Mouse (Mus musculus): ENCODE data around the gene Jazf1. TPM values are rescaled to one million over a fixed set of nuclear protein-coding genes. Genes with fewer than 3 reads are reported as not detected.
A peak's percentile ranks its signal among the peaks of the same experiment; 100 is the strongest.

Jazf1 gene
- polyA plus RNA-seq, 1 experiment: 20.6 TPM

DNA sequence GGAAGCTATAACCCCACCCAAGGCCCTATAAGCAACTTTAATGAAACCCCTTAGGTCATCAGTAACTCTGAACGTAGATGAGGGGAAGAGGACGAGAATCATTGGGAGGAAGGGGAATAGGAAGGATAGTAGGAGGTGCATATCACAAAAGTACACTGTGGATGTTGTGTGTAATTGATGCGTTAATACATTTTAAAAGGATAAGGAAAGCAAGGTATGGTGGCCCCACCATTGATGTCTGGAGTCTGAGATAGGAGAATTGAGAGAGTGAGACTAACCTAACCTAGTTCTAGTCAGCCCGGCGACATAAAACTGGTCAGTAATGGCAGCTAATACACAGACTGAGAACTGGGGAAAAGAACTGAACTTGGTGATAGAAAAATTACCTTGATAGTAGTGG is 315.6 kb downstream of the Jazf1 start:
- no peak for DNase-seq (ENCODE audit: extremely low spot score in 1 of 2, low spot score in 1 of 2)

- DNase-seq (ENCODE audit: extremely low spot score in 1 of 2, low spot score in 1 of 2): no peak
Observed at GRCm38 (mm10) chr6:52734630-52735029, 333.8 kb downstream of the Jazf1 start.

DNA sequence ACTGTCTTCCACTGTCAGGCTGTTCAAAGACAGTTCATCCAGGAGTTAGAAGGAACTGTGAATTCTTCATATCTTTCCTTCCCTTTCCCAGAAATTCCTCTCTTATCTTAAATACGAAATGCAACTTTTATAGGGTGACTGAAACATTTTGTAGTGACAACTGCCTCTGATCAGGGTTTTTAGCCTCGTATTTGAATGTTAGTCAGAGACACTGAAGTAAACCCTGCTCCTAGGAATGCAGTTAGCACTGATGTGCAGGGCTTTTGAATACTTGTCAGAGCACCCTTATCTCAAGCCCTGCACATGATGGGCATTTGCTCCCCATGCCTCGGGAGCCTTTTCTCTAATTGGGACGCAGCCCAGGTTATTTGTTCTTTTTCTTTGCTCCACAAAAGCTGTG is 338.1 kb downstream of the Jazf1 start:
- DNase-seq (ENCODE audit: extremely low spot score in 1 of 2, low spot score in 1 of 2): no peak

- peak; percentile 30 to 89 for DNase-seq (ENCODE audit: extremely low spot score in 1 of 2, low spot score in 1 of 2)
Observed at GRCm38 (mm10) chr6:52724805-52725439, 343.5 kb downstream of the Jazf1 start.

Other genes starting within 250 kb of the Jazf1 start
- 1.7 and 1.8 TPM in 2 replicates for gene Creb5, start 218.6 kb upstream of the Jazf1 start, polyA plus RNA-seq (2012; rRNA removed)

Data from frontal cortex, adult 2 months (tissue).